Mouse (Mus musculus): ENCODE measurements around the gene Zmiz1.
A peak's percentile ranks its signal among the peaks of the same experiment; 100 is the strongest.

Gene Zmiz1

DNA sequence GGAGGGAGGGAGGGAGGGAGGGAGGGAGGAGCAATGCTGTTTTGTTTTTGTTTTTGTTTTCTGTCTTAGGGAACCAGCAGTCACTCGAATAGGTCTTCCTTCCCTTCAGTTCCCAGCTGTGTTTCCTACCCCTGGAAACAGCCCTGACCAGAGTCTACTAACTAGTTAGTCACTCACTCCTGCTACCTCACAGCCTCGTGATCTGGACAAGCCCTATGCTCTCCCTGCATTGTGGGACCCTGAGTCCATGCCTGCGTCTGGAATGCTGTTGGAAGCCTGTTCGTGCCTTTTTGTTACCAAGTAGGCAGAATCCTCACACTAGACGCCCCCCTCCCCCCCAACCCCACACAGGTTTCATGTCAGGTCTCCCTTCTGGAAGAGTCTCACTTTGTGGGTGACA lies 15.0 kb downstream of the Zmiz1 start:
- no peak for DNase-seq

GRCm38 (mm10) chr14:25474732-25475131 lies 15.7 kb downstream of the Zmiz1 start:
- peak; percentile 63 for DNase-seq

DNA sequence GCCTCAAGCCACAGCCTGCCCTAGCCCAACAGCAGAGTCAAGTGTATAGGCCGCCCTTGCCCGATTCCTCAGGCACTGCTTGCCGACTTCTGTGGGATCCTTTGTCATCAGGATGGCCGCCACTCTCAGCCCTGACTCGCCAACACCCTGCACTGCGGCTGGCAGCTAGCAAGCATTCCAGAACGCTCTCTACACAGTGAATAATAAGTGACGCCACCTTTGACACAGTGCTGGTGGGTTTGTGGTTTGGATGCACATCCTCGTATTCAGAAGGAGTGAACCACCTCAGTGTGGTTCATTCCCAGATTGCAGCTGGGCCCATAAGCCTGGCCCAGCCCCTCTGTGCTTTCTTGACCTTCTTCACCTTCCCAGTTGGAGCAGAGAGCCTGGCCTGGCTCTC lies 17.1 kb downstream of the Zmiz1 start:
- DNase-seq: peak; percentile 42

DNA sequence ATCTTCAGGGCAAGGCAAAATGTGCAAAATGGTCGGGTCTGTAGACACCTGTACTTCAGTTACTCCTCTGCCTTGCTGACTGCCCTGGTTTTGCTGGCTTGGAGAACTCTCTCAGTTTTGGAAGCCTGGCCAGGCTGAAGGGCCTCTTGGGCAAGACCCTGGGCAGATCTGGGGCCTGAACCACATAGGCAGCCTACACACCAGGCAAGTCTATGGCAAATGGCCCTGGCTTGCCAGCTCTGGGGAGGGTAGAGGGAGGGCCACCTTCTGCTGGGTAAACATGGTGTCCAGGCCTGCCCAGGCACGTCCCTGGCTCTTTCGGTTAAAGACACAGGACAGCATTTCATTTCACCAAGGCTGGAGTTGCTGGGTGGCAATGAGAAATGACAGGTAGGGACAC lies 17.5 kb downstream of the Zmiz1 start:
- no peak for DNase-seq

- no peak for DNase-seq
Observed at GRCm38 (mm10) chr14:25477268-25477667, 18.3 kb downstream of the Zmiz1 start.

GRCm38 (mm10) chr14:25478257-25478656 lies 19.3 kb downstream of the Zmiz1 start:
- no peak for DNase-seq

DNA sequence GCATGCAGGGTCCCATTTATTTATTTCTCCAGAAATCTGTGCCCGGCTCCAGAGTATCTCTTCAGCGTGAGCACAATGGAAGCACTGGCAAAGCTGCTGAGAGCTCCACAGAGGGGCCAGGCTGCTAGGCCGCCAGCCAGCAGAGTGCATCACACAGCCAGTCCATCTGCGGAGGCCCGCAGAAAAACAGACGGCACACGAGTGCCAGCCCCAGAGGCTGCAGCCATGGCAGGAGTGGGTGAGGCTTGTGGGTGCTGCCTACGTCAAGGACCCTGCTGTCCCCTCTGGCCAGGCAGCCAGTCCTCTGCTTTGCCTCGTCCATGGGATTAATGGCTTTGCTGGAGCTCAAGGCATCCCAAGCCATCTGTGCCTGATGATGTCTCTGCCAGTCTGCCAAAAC lies 19.8 kb downstream of the Zmiz1 start:
- no peak for DNase-seq

- no peak for DNase-seq
Observed at GRCm38 (mm10) chr14:25479841-25480252, 20.9 kb downstream of the Zmiz1 start.

DNA sequence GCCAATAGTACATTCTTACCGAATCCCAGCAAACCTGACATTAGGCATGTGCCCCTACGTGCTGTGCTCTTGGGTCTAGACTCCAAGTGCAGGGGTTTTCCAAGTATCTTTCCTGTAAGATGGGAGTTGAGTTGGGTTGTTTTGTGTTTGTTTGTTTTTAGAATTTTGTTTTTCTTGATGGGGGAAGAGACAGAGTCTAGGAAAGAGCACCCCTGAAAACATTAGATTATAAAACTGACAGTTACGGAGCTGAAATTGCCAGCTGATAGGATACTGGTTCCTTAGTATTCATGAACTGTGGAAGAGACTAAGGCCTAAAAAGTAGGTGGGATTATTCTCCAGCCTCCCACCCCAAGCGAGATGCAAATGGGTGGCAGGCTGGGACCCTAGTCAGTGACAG lies 21.5 kb downstream of the Zmiz1 start:
- no peak for DNase-seq

- DNase-seq: peak; percentile 48
Observed at GRCm38 (mm10) chr14:25480916-25481666, 22.1 kb downstream of the Zmiz1 start.

DNA sequence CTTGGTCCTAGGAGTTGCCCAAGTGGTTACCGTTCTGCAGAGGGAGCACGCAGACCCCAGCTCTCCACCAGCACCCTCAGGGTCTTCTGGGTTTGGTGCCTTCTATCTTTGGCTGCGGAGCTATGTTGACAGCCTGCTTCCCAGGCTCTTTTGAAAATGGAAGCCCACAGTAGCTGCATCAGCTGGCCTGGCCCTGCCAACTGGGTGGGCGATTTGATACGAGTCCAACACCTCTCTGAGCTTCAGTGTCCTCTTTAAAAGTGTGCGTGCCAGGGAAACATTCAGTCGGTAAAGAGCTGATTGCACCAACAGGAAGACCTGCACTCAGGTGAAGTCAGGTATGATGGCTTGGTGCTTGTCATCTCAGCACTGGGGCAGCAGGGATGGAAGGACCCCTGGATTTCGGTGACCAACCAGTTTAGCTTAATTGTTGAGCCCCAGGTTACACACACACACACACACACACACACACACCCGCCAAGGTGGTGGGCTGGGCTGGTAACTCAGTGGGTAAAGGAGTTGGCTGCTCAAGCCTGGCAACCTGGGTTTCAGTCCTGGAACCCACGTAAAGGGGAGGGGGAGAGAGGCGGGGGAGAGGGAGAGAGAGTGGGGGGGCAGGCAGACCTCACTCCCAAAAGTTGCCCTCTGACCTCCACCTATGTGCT lies 22.8 kb downstream of the Zmiz1 start:
- no peak for DNase-seq

GRCm38 (mm10) chr14:25482404-25482803 lies 23.4 kb downstream of the Zmiz1 start:
- no peak for DNase-seq

- DNase-seq: no peak
Observed at GRCm38 (mm10) chr14:25483285-25483684, 24.3 kb downstream of the Zmiz1 start.

- DNase-seq: no peak
Observed at GRCm38 (mm10) chr14:25484049-25484448, 25.1 kb downstream of the Zmiz1 start.

DNA sequence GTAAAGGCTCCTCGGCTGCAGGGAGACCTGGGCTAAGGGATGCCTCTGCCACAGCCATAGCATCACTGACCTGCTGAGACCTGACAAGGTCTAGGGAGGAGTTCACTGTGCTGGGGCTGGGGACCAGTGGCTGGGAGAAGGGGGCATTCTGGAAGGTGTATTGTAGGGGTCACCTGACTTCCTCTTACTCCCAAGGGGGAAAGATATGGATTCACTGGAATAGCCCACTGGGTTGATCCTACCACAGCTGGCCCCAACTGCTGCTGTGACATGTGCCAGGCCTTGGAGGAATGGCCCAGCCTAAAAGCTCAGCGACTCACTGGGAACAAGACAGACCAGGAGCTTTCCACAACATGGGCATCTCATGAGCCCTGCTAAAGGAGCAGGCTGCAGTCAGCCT lies 27.2 kb downstream of the Zmiz1 start:
- DNase-seq: no peak

DNA sequence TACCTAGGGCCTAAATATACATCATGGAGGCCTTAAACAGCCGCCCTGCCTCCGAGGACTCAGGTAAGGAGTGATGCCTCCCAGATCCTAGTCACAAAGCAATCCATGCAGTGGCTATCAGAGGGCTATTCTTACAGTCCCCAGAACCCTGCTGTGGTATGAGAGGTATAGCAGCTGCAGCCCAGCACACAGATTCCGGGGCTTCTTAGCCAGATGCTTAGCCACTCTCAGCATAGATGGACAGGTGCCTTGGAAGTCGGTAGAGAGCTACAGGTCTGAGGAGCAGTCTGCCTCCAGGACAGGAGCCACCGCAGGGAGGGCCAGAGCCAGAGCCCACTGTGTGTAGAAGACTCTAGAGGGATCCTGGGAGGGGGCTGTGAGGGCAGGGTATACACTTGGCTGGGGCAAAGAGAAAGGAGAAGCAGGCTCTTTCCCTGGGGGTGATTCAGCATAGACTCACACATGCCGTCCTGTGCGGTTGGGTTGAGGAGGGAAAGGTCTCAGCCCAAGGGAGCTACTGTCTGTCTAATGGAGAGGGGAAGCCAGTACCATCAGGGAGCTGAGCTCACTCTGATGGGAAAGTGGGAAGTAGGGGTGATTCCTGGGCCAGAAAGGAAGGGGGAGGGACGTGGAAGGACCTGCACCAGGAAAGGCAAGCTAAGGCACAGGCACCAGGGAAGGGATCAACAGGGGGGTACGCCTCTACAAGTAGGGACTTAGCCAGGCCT lies 27.9 kb downstream of the Zmiz1 start:
- DNase-seq: no peak

- DNase-seq: peak; percentile 60
Observed at GRCm38 (mm10) chr14:25487470-25487955, 28.5 kb downstream of the Zmiz1 start.

- no peak for DNase-seq
Observed at GRCm38 (mm10) chr14:25488097-25488613, 29.2 kb downstream of the Zmiz1 start.

DNA sequence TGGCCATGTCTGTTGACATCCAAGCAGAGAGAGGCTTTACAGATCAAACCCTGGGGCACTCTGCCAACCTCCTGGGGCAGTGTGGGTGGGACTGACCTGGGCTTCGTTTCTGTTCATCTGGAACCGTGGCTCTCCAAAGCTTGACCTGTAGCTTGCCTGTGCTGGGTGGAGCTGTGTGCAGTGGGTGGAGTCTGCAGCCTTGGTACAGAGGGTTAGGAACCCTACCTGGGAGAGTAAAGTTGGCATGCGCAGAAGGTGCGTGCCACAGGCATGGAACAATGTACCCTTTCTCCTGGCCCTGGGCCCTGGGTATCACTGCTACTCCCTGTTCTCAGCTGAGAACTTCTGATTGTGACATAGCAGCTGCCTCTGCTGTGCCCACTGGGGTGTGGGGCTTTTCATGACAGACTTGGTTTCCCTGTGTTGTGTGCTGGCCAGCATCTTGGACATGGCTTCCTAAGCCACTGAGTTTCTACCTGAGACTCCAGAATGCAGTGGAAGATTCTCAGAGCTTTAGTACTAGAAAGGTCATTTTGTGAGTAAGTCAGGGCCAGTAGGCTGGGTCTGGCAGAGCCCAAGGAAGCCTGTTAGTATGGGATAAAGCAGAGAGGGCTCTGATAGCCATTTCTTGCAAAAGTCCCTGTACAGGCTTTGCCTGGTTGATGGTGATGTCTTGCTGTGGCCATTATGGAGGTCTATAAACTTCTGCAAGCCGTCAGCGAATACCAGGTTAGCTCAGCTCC lies 30.5 kb downstream of the Zmiz1 start:
- DNase-seq: no peak

DNA sequence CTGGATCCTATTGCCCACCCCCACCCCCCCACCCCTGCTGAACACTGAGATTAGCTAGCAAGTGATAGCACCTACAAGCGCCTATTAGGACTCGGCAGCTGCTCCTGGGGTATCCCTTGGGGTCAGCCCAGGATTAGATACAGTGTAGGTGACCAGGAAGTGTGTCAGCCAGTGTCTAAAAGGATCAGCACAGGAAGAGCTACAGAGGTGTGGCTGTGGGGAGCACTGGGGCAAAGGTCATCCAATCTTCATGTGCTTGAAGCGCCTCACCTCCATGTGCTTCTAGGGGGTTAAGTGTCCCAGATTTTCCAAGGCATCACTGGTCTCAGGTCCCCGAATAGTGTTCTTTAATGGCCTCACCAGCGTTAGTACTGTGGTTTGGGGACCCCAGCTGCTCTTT lies 33.0 kb downstream of the Zmiz1 start:
- no peak for DNase-seq

- DNase-seq: no peak
Observed at GRCm38 (mm10) chr14:25492567-25493279, 33.7 kb downstream of the Zmiz1 start.
